Mouse (Mus musculus) lung, postnatal 0 days (tissue): ENCODE measurements around the gene Smim1.

Source experiments
- CTCF ChIP-seq: IDR thresholded peaks from 2 replicates; pipeline ENCODE4 v1.5.1; 2016; ENCODE audit warnings: antibody characterized with exemption, mild to moderate bottlenecking
- EP300 ChIP-seq: IDR thresholded peaks from 2 replicates; pipeline ENCODE4 v1.6.1; 2016; ENCODE audit warnings: antibody characterized with exemption, mild to moderate bottlenecking, control low read depth

DNA sequence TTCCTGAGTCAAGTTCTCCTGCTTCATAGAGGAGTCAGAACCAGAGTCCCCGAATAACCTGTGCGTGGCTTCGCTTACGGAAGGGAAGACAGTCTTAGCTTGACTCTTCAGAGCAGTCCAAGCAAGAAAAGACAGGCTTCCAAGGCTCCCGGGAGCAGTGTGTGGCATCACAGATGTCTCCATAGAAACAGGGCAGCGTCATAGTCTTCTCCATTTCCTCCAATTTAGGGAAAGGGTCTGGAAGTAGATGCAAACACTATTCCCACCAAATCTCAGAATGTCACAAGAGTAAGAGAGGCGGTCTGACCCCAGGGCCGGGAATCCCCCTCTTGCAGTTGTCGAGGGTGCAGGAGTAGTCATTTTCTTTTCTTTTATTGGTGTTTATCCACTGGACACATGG is 16.5 kb upstream of the Smim1 start, which contains the start of gene Ccdc27:
- TF ChIP-seq CTCF (no peak), EP300 (no peak)
